Mouse (Mus musculus) Muller cell, postnatal 12 days (primary cell): Measurements from ENCODE around the gene Mindy4.
A peak's percentile ranks its signal among the peaks of the same experiment; 100 is the strongest.

Experiments
- DNase-seq: peaks from one replicate; pipeline ENCODE4 v3.0.0-alpha.2; 2015; ENCODE audit errors: inconsistent ontology term

The Mindy4 gene

GRCm38 (mm10) chr6:55207786-55208185 is 4.6 kb downstream of the Mindy4 start:
- DNase-seq, result no peak

- DNase-seq, result no peak
These were observed 7.5 kb downstream of the Mindy4 start for GRCm38 (mm10) chr6:55210423-55211365.

- no peak for DNase-seq
These were observed 11.4 kb downstream of the Mindy4 start for GRCm38 (mm10) chr6:55214541-55214940.

GRCm38 (mm10) chr6:55218232-55218631 is 15.0 kb downstream of the Mindy4 start:
- DNase-seq, result no peak

GRCm38 (mm10) chr6:55223986-55224385 is 20.8 kb downstream of the Mindy4 start:
- no peak for DNase-seq

- no peak for DNase-seq
These were observed 26.9 kb downstream of the Mindy4 start for GRCm38 (mm10) chr6:55230048-55230447.

- DNase-seq, result no peak
These were observed 28.9 kb downstream of the Mindy4 start for GRCm38 (mm10) chr6:55232101-55232500.

- DNase-seq, result peak; percentile 64
These were observed 29.5 kb downstream of the Mindy4 start for GRCm38 (mm10) chr6:55232524-55233264.

- no peak for DNase-seq
These were observed 30.1 kb downstream of the Mindy4 start for GRCm38 (mm10) chr6:55233326-55233725.

- no peak for DNase-seq
These were observed 31.5 kb downstream of the Mindy4 start for GRCm38 (mm10) chr6:55234636-55235035.

- DNase-seq, result no peak
These were observed 32.5 kb downstream of the Mindy4 start for GRCm38 (mm10) chr6:55235733-55236132.

- no peak for DNase-seq
These were observed 36.7 kb downstream of the Mindy4 start for GRCm38 (mm10) chr6:55239931-55240330.

- DNase-seq, result no peak
These were observed 37.5 kb downstream of the Mindy4 start for GRCm38 (mm10) chr6:55240591-55241260.

GRCm38 (mm10) chr6:55241479-55241878 is 38.3 kb downstream of the Mindy4 start:
- no peak for DNase-seq

- no peak for DNase-seq
These were observed 42.5 kb downstream of the Mindy4 start for GRCm38 (mm10) chr6:55245680-55246079.

GRCm38 (mm10) chr6:55246441-55246840 is 43.3 kb downstream of the Mindy4 start:
- no peak for DNase-seq

GRCm38 (mm10) chr6:55246911-55247438 is 43.8 kb downstream of the Mindy4 start:
- no peak for DNase-seq

GRCm38 (mm10) chr6:55249263-55249662 is 46.1 kb downstream of the Mindy4 start:
- DNase-seq, result no peak

- no peak for DNase-seq
These were observed 47.6 kb downstream of the Mindy4 start for GRCm38 (mm10) chr6:55250809-55251208.

- no peak for DNase-seq
These were observed 48.4 kb downstream of the Mindy4 start for GRCm38 (mm10) chr6:55251596-55251995.

- no peak for DNase-seq
These were observed 49.6 kb downstream of the Mindy4 start for GRCm38 (mm10) chr6:55252731-55253247.
